Mouse (Mus musculus): ENCODE measurements around the gene Zdhhc16. TPM values are rescaled to one million over a fixed set of nuclear protein-coding genes. Genes with fewer than 3 reads are reported as not detected.
A peak's percentile ranks its signal among the peaks of the same experiment; 100 is the strongest.

Gene Zdhhc16
- polyA plus RNA-seq, 1 experiment from 2014 or later, result 64.7 TPM

DNA sequence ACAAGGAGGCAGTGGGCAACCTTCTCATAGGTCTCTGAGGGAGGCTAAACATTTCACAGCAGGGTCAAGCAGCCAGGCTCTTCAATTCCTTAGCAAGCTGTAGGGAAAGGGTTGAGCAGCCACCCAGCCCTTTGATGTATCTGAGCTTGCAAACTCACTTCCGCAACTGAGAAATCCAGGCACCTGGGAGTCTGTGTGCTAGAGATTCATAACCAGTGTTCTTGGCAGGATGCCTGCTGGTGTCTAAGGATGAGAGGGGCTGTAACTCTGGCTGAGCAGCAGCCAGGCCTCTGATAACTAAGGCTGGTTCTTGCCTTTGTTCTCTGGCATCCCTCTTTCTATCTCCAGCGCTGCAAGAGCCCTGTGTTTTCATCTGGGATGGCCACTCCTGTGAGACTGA lies 31.6 kb upstream of the Zdhhc16 start:
- Histone ChIP-seq H3K9me3 (ENCODE audit: control insufficient read depth, low read length) (no peaks in the 10 kb centered on the region), H3K36me3 (ENCODE audit: control insufficient read depth, insufficient read depth, low read length) (no peaks in the 10 kb centered on the region), H3K27me3 (ENCODE audit: control insufficient read depth, insufficient read depth, low read length) (no peaks in the 10 kb centered on the region), H3K4me2 (no peak overlapping the region), H3K27ac (ENCODE audit: low read depth, low read length) (no peak overlapping the region), H3K9ac (ENCODE audit: low read length) (no peak overlapping the region), H3K4me3 (ENCODE audit: low read depth, low read length) (no peak overlapping the region), H3K4me1 (ENCODE audit: control insufficient read depth, insufficient read depth, low read length) (no peaks in the 10 kb centered on the region)
- ATAC-seq (ENCODE audit: low FRiP score) (no peak), DNase-seq (ENCODE audit: low spot score, missing footprints) (no peak)
- 45% methylated on average over 2 of the region's 2 CpGs for WGBS

DNA sequence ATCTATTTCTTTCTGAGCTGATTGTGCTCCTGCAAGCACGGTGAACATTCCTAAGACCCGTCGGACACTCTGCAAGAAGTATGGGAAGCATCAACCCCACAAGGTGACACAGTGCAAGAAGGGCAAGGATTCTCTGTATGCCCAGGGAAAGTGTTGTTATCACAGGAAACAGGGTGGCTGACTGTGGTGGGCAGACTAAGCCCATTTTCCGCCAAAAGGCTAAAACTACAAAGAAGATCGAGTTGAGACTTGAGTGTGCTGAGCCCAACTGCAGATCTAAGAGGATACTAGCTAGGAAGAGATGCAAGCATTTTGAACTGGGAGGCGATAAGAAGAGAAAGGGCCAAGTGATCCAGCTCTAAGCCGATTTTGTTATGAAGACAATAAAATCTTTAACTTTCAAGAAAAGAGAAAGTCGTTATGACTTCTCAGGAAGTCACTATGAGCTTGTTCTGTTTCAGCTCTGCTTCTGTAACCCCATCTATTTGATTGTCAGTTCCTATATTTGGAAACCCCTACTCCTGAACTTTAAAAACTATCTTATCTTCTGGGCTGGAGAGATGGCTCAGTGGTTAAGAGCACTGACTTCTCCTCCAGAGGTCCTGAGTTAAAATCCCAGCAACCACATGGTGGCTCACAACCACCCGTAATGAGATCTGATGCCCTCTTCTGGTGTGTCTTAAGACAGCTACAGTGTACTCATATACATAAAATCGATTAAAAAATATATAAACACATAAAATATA lies 30.3 kb upstream of the Zdhhc16 start:
- H3K36me3 ChIP-seq (ENCODE audit: control insufficient read depth, insufficient read depth, low read length), result no peaks in the 10 kb centered on the region
- no peaks in the 10 kb centered on the region for H3K27me3 ChIP-seq (ENCODE audit: control insufficient read depth, insufficient read depth, low read length)
- H3K9ac ChIP-seq (ENCODE audit: low read length), result no peak overlapping the region
- no peak overlapping the region for H3K27ac ChIP-seq (ENCODE audit: low read depth, low read length)
- no peaks in the 10 kb centered on the region for H3K9me3 ChIP-seq (ENCODE audit: control insufficient read depth, low read length)
- no peak for DNase-seq (ENCODE audit: low spot score, missing footprints)
- H3K4me2 ChIP-seq, result no peak overlapping the region
- H3K4me3 ChIP-seq (ENCODE audit: low read depth, low read length), result no peak overlapping the region
- WGBS, result 80% methylated on average over 10 of the region's 10 CpGs
- no peaks in the 10 kb centered on the region for H3K4me1 ChIP-seq (ENCODE audit: control insufficient read depth, insufficient read depth, low read length)
- no peak for ATAC-seq (ENCODE audit: low FRiP score)

DNA sequence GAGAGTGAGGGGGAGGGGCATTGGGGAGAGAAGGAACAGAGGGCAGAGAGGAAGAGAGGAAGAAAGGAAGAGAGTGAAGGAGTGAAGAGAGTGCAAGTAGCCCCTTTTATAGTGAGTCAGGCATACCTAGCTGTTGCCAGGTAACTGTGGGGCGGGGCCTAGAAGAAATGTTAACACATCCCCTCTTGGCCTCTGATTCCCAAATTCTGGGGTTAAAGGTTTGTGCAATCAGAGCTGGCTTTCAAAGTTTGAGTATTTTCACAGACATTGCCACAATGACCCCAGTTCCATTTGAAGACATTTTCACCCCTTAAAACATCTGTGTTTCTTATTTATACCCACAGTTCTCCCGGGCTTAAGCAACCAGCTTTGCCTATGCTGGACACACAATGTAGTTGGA lies 28.0 kb upstream of the Zdhhc16 start:
- WGBS, result 90% methylated on average over 2 of the region's 2 CpGs
- no peak overlapping the region for H3K27ac ChIP-seq (ENCODE audit: low read depth, low read length)

GRCm38 (mm10) chr19:41906311-41907078 lies 26.8 kb upstream of the Zdhhc16 start:
- 64% methylated on average over 6 of the region's 6 CpGs for WGBS
- no peak for ATAC-seq (ENCODE audit: low FRiP score)
- no peak overlapping the region for H3K4me3 ChIP-seq (ENCODE audit: low read depth, low read length)

More for the DNA sequence above, 28.0 kb upstream of the Zdhhc16 start:
- no peak overlapping the region for H3K4me2 ChIP-seq
- H3K4me1 ChIP-seq (ENCODE audit: control insufficient read depth, insufficient read depth, low read length), result no peaks in the 10 kb centered on the region
- ATAC-seq (ENCODE audit: low FRiP score) (no peak), DNase-seq (ENCODE audit: low spot score, missing footprints) (peak; percentile 53)
- no peaks in the 10 kb centered on the region for H3K27me3 ChIP-seq (ENCODE audit: control insufficient read depth, insufficient read depth, low read length)
- H3K9ac ChIP-seq (ENCODE audit: low read length), result no peak overlapping the region
- no peaks in the 10 kb centered on the region for H3K9me3 ChIP-seq (ENCODE audit: control insufficient read depth, low read length)
- H3K4me3 ChIP-seq (ENCODE audit: low read depth, low read length), result no peak overlapping the region
- H3K36me3 ChIP-seq (ENCODE audit: control insufficient read depth, insufficient read depth, low read length), result no peaks in the 10 kb centered on the region

GRCm38 (mm10) chr19:41907079-41907760 lies 26.1 kb upstream of the Zdhhc16 start:
- peak; percentile 49 for DNase-seq (ENCODE audit: low spot score, missing footprints)
- Histone ChIP-seq H3K4me2 (no peak overlapping the region), H3K27me3 (ENCODE audit: control insufficient read depth, insufficient read depth, low read length) (no peaks in the 10 kb centered on the region), H3K27ac (ENCODE audit: low read depth, low read length) (no peak overlapping the region), H3K36me3 (ENCODE audit: control insufficient read depth, insufficient read depth, low read length) (no peaks in the 10 kb centered on the region), H3K9me3 (ENCODE audit: control insufficient read depth, low read length) (no peaks in the 10 kb centered on the region), H3K4me1 (ENCODE audit: control insufficient read depth, insufficient read depth, low read length) (no peaks in the 10 kb centered on the region), H3K4me3 (ENCODE audit: low read depth, low read length) (no peak overlapping the region), H3K9ac (ENCODE audit: low read length) (no peak overlapping the region)
- ATAC-seq (ENCODE audit: low FRiP score), result no peak
- 59% methylated on average over 8 of the region's 8 CpGs for WGBS

More at GRCm38 (mm10) chr19:41906311-41907078, 26.8 kb upstream of the Zdhhc16 start:
- Histone ChIP-seq H3K4me1 (ENCODE audit: control insufficient read depth, insufficient read depth, low read length) (no peaks in the 10 kb centered on the region), H3K36me3 (ENCODE audit: control insufficient read depth, insufficient read depth, low read length) (no peaks in the 10 kb centered on the region), H3K9ac (ENCODE audit: low read length) (no peak overlapping the region), H3K9me3 (ENCODE audit: control insufficient read depth, low read length) (no peaks in the 10 kb centered on the region), H3K27me3 (ENCODE audit: control insufficient read depth, insufficient read depth, low read length) (no peaks in the 10 kb centered on the region), H3K4me2 (no peak overlapping the region), H3K27ac (ENCODE audit: low read depth, low read length) (no peak overlapping the region)
- peak; percentile 44 for DNase-seq (ENCODE audit: low spot score, missing footprints)

DNA sequence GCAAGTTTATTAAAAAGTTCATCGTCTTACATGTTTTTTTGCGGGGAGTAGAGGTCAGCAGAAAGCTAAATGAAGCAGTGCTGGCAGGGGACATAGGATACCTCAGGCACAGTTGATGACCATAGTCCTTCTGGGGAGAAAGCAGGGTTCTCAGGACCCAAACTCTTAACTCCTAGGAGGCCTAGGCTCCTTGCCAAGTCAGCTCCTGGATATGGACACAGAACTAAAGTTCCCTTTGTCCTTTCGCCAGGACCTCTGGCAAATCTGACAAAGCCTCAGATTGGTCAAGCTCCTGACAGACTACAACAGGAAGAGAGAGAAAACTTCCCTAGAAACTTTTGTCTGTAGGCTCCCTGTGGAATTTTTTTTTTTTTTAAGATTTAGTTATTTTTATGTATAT lies 24.5 kb upstream of the Zdhhc16 start:
- 88% methylated on average over 3 of the region's 3 CpGs for WGBS
- no peaks in the 10 kb centered on the region for H3K27me3 ChIP-seq (ENCODE audit: control insufficient read depth, insufficient read depth, low read length)

DNA sequence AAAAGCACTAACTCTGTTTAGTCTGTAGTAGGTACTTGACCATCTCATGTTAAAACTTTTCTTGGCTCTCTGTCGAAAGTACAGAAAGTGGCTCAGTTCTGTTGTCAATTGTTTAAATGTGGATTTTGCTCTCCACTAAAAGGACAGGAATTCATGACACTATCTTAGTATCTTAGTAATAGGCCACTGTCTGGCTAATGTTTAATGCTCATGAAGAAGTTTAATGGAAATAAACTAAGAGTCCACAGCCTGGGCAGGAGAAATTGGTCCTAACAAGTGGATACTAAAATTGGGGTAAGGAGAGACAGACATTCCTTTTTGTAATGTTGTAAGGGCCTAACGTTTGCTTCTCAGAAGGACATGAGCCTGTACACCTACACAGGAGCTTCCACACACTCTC lies 22.9 kb upstream of the Zdhhc16 start:
- Histone ChIP-seq H3K27me3 (ENCODE audit: control insufficient read depth, insufficient read depth, low read length) (no peaks in the 10 kb centered on the region), H3K9ac (ENCODE audit: low read length) (no peak overlapping the region), H3K27ac (ENCODE audit: low read depth, low read length) (no peak overlapping the region), H3K4me2 (no peak overlapping the region), H3K9me3 (ENCODE audit: control insufficient read depth, low read length) (no peaks in the 10 kb centered on the region), H3K36me3 (ENCODE audit: control insufficient read depth, insufficient read depth, low read length) (no peaks in the 10 kb centered on the region), H3K4me1 (ENCODE audit: control insufficient read depth, insufficient read depth, low read length) (peaks cover 15% of the 10 kb centered on the region), H3K4me3 (ENCODE audit: low read depth, low read length) (no peak overlapping the region)
- ATAC-seq (ENCODE audit: low FRiP score), result no peak
- DNase-seq (ENCODE audit: low spot score, missing footprints), result peak; percentile 79
- WGBS, result 92% methylated on average over 2 of the region's 2 CpGs

More for the DNA sequence above, 24.5 kb upstream of the Zdhhc16 start:
- H3K4me2 ChIP-seq, result no peak overlapping the region
- H3K4me3 ChIP-seq (ENCODE audit: low read depth, low read length), result no peak overlapping the region
- no peak overlapping the region for H3K27ac ChIP-seq (ENCODE audit: low read depth, low read length)
- no peak overlapping the region for H3K9ac ChIP-seq (ENCODE audit: low read length)
- ATAC-seq (ENCODE audit: low FRiP score), result no peak
- peaks cover 10% of the 10 kb centered on the region for H3K4me1 ChIP-seq (ENCODE audit: control insufficient read depth, insufficient read depth, low read length)
- DNase-seq (ENCODE audit: low spot score, missing footprints), result peak; percentile 17
- H3K36me3 ChIP-seq (ENCODE audit: control insufficient read depth, insufficient read depth, low read length), result no peaks in the 10 kb centered on the region
- no peaks in the 10 kb centered on the region for H3K9me3 ChIP-seq (ENCODE audit: control insufficient read depth, low read length)

- Histone ChIP-seq H3K4me3 (ENCODE audit: low read depth, low read length) (peak within 1 kb of the TSS; percentile 70), H3K36me3 (ENCODE audit: control insufficient read depth, insufficient read depth, low read length) (peaks cover 3% of the 10 kb centered on the region; the same call in 1 of the 2 replicates), H3K27me3 (ENCODE audit: control insufficient read depth, insufficient read depth, low read length) (no peaks in the 10 kb centered on the region), H3K9me3 (ENCODE audit: control insufficient read depth, low read length) (no peaks in the 10 kb centered on the region), H3K4me1 (ENCODE audit: control insufficient read depth, insufficient read depth, low read length) (peaks cover 15% of the 10 kb centered on the region), H3K27ac (ENCODE audit: low read depth, low read length) (peak within 1 kb of the TSS; percentile 78), H3K9ac (ENCODE audit: low read length) (peak within 1 kb of the TSS; percentile 91), H3K4me2 (peak within 1 kb of the TSS; percentile 71)
- WGBS, result 6% methylated on average over 54 of the region's 54 CpGs
- ATAC-seq (ENCODE audit: low FRiP score), result peak; percentile 95
- DNase-seq (ENCODE audit: low spot score, missing footprints), result peak; percentile 100
Measured at GRCm38 (mm10) chr19:41911178-41912073, 21.9 kb upstream of the Zdhhc16 start, which contains the start of gene Pgam1. Gene Pgam1, plus strand, starts transcription at chr19:41911923.
